Mouse (Mus musculus) kidney, adult 11 months (tissue): ENCODE data around the gene Rnft2.

ENCODE experiments used
- DNase-seq: peaks from one replicate; pipeline ENCODE4 v3.0.0; 2022

Gene Rnft2

GRCm38 (mm10) chr5:118170888-118171529, 73.9 kb downstream of the Rnft2 start:
- DNase-seq: no peak

- no peak for DNase-seq
Observed at GRCm38 (mm10) chr5:118169222-118170221, 75.4 kb downstream of the Rnft2 start.

- DNase-seq: peak; percentile 68
Observed at GRCm38 (mm10) chr5:118167561-118167995, 77.3 kb downstream of the Rnft2 start.

- no peak for DNase-seq
Observed at GRCm38 (mm10) chr5:118165462-118165861, 79.5 kb downstream of the Rnft2 start.

GRCm38 (mm10) chr5:118164581-118164980, 80.3 kb downstream of the Rnft2 start, which contains the start of gene Hrk:
Hrk (plus strand) TSS chr5:118164648.
- DNase-seq: no peak

GRCm38 (mm10) chr5:118160691-118161090, 84.2 kb downstream of the Rnft2 start:
- DNase-seq: no peak

GRCm38 (mm10) chr5:118156976-118157375, 87.9 kb downstream of the Rnft2 start:
- DNase-seq: no peak

- DNase-seq: no peak
Observed at GRCm38 (mm10) chr5:118155565-118155947, 89.4 kb downstream of the Rnft2 start.

- DNase-seq: peak; percentile 82
Observed at GRCm38 (mm10) chr5:118154839-118155564, 89.9 kb downstream of the Rnft2 start, which contains the start of gene Fbxw8. Fbxw8 (minus strand) TSS chr5:118155464.

GRCm38 (mm10) chr5:118149711-118150110, 95.2 kb downstream of the Rnft2 start:
- no peak for DNase-seq

- no peak for DNase-seq
Observed at GRCm38 (mm10) chr5:118147264-118147663, 97.7 kb downstream of the Rnft2 start.

GRCm38 (mm10) chr5:118145999-118146679, 98.8 kb downstream of the Rnft2 start:
- DNase-seq: no peak

GRCm38 (mm10) chr5:118145458-118145857, 99.5 kb downstream of the Rnft2 start:
- DNase-seq: no peak

- DNase-seq: no peak
Observed at GRCm38 (mm10) chr5:118144770-118145169, 100.1 kb downstream of the Rnft2 start.

- no peak for DNase-seq
Observed at GRCm38 (mm10) chr5:118144327-118144726, 100.6 kb downstream of the Rnft2 start.

GRCm38 (mm10) chr5:118143211-118144026, 101.5 kb downstream of the Rnft2 start:
- DNase-seq: peak; percentile 79

- no peak for DNase-seq
Observed at GRCm38 (mm10) chr5:118142471-118142870, 102.4 kb downstream of the Rnft2 start.
